Mouse (Mus musculus) heart, postnatal 0 days (tissue): ENCODE measurements around the gene Plekha1. TPM values are rescaled to one million over a fixed set of nuclear protein-coding genes. Genes with fewer than 3 reads are reported as not detected.

ENCODE experiments used
- ATAC-seq: fragments of 200-750 bp; cut with Nextera tagmentation; 2 replicates; pipeline ENCODE4 v1.8.0; 2017; ENCODE audit warnings: low read depth, moderate number of reproducible peaks, moderate library complexity; ENCODE audit not compliant: insufficient read depth
- DNase-seq: peaks from one replicate; pipeline ENCODE4 v3.0.0-alpha.2; 2016; ENCODE audit warnings: low spot score
- H3K27ac ChIP-seq: fragments of 300-500 bp; sonication (generic); 2 replicates; pipeline ENCODE4 v1.5.1; 2014; ENCODE audit warnings: low read depth, mild to moderate bottlenecking
- H3K27me3 ChIP-seq: fragments of 300-500 bp; sonication (generic); 2 replicates; pipeline ENCODE4 v1.6.1; 2014; ENCODE audit warnings: low read length, mixed read lengths; ENCODE audit not compliant: control insufficient read depth, insufficient read depth
- H3K36me3 ChIP-seq: fragments of 300-500 bp; sonication (generic); replicated peaks from 2 replicates; pipeline ENCODE4 v1.6.1; 2014; ENCODE audit warnings: low read length, mixed read lengths; ENCODE audit not compliant: control insufficient read depth, insufficient read depth
- H3K4me1 ChIP-seq: fragments of 300-500 bp; sonication (generic); 2 replicates; pipeline ENCODE4 v1.6.1; 2014; ENCODE audit warnings: antibody characterized with exemption; ENCODE audit not compliant: control insufficient read depth, insufficient read depth
- H3K4me2 ChIP-seq: fragments of 300-500 bp; sonication (generic); 2 replicates; pipeline ENCODE4 v1.6.1; 2014; ENCODE audit warnings: low read depth, mild to moderate bottlenecking, low read length, moderate library complexity
- H3K4me3 ChIP-seq: fragments of 300-500 bp; sonication (generic); 2 replicates; pipeline ENCODE4 v1.5.1; 2014; ENCODE audit warnings: low read depth, low read length
- H3K9ac ChIP-seq: fragments of 300-500 bp; sonication (generic); replicated peaks from 2 replicates; pipeline ENCODE4 v1.6.1; 2014; ENCODE audit warnings: low read depth, low read length, mixed read lengths
- H3K9me3 ChIP-seq: fragments of 300-500 bp; sonication (generic); replicated peaks from 2 replicates; pipeline ENCODE4 v1.6.1; 2016; ENCODE audit warnings: low read length; ENCODE audit not compliant: control insufficient read depth
- CTCF ChIP-seq: IDR thresholded peaks from 2 replicates; pipeline ENCODE4 v1.5.1; 2016; ENCODE audit warnings: antibody characterized with exemption, control low read depth, low read depth
- EP300 ChIP-seq: IDR thresholded peaks from 2 replicates; pipeline ENCODE4 v1.6.1; 2016; ENCODE audit warnings: antibody characterized with exemption, low read depth
- WGBS: fragments of 180-500 bp; shearing (Covaris S2); extraction: QIAGEN DNeasy Blood & Tissue Kit; methylation state at CpG from one replicate; pipeline ENCODE4 v1.1.7; 2014; 5-methylcytosine and 5-hydroxymethylcytosine counted together
- polyA plus RNA-seq: library from polyadenylated mRNA; unstranded; fragments of >200 nt; fragmentation: Nextera tagmentation; extraction: Ambion mirVana; gene quantifications from 2 replicates; pipeline ENCODE4 v1.2.1, GENCODE M21; 2015
- total RNA-seq: library from RNA; depleted of rRNA; stranded (reverse); fragments of >200 nt; gene quantifications from 2 replicates; pipeline ENCODE4 v1.2.3, GENCODE M21; 2014; ENCODE audit warnings: low replicate concordance

The Plekha1 gene
- total and polyA plus RNA-seq, 2 experiments from 2014 or later, result 43.6 to 60.5 TPM

DNA sequence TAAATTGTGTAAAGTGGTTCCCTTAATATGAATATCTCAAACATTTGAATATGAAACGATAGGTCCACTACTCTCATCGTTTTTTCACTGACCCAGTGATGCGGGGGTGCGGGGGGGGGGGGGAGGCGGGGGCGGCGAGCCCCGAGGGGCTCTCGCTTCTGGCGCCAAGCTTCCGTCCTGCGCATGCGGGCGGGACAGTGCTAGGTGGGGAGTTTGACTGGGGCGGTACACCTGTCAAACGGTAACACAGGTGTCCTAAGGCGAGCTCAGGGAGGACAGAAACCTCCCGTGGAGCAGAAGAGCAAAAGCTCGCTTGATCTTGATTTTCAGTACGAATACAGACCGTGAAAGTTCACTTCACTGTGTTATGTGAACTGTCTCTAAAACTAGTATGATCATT, 31.3 kb upstream of the Plekha1 start:
- Histone ChIP-seq H3K9ac (no peak overlapping the region), H3K4me1 (peaks cover 12% of the 10 kb centered on the region; the same call in 1 of the 2 replicates), H3K4me3 (no peak overlapping the region), H3K9me3 (no peaks in the 10 kb centered on the region), H3K27me3 (no peaks in the 10 kb centered on the region; the same call in 1 of the 2 replicates), H3K4me2 (no peak overlapping the region), H3K27ac (no peak overlapping the region), H3K36me3 (no peaks in the 10 kb centered on the region)
- TF ChIP-seq EP300, result no peak
- no peak for TF ChIP-seq CTCF
- DNase-seq (peak; percentile 80), ATAC-seq (peak; percentile 99)
- WGBS, result 37% methylated on average over 21 of the region's 21 CpGs

DNA sequence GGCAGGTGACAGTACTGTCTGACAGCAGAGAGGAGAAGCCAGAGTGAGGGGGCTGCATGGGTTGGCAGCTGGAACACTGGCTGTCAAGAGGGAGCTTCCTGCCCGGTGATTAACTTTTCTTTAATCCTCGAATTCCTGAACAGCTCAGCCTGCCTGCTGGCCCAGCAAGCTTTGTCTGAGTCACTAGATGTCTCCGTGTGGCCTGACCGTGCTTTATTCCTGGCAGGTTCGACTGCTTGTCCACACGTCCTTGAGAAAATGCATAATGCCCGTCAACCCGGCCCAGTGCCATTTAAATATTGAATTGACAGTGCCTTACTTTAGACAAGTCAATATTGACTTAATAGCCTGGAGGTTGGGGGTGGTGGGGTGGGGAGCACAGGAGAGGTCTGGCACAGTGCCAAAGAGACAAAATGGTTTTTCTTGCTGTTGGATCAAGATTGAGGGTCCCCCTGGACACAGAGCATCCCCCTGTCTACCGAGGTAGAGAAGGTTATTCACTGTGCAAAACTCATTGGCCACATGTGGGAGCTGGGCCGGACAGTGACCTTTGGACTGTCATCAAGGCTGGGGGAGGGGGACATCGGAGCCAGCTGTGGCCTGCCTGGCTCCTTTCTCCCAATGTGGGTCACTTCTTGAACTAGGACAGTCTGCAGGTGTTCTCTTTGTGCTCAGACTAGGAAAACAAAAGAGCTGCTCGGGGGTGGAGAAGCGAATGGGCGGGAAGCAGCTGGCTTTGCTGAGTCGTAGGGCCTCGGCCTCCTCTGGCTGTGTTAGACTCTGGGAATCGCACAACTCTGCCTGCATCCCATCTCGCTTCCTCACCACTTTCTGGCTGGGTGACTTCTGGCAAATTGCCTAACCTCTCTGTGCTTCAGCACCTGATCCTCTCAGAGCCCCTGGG, 30.3 kb upstream of the Plekha1 start:
- ATAC-seq (no peak), DNase-seq (peak; percentile 31)
- TF ChIP-seq EP300 (no peak), CTCF (no peak)
- peaks cover 12% of the 10 kb centered on the region; the same call in 1 of the 2 replicates for H3K4me1 ChIP-seq
- no peaks in the 10 kb centered on the region for H3K36me3 ChIP-seq
- WGBS, result 31% methylated on average over 18 of the region's 18 CpGs
- 0 out of 2 replicates have a peak overlapping the region, but pooled peaks have one; percentile 8 for H3K27ac ChIP-seq
- H3K27me3 ChIP-seq, result no peaks in the 10 kb centered on the region; the same call in 1 of the 2 replicates
- H3K4me2 ChIP-seq, result no peak overlapping the region
- H3K9me3 ChIP-seq, result no peaks in the 10 kb centered on the region
- no peak overlapping the region for H3K9ac ChIP-seq
- H3K4me3 ChIP-seq, result no peak overlapping the region

DNA sequence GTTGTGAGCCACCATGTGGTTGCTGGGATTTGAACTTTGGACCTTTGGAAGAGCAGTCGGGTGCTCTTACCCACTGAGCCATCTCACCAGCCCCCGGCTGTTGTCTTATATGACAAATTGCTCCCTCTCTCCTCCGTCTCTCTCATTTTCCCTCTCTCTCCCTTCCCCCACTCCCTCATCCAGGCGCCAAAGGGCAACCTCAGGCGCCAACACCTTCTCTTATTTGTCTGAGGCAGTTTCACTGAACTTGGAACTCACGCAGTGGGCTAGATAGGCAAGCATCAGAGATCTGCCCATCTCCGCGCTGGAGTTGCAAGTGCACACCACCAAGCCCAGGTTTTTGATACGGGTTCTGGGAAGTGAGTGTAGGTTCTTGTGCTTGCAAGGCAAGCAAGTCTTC, 29.5 kb upstream of the Plekha1 start:
- no peak overlapping the region for H3K9ac ChIP-seq
- H3K9me3 ChIP-seq, result no peaks in the 10 kb centered on the region
- H3K36me3 ChIP-seq, result no peaks in the 10 kb centered on the region
- no peaks in the 10 kb centered on the region; the same call in 1 of the 2 replicates for H3K27me3 ChIP-seq
- H3K4me3 ChIP-seq, result no peak overlapping the region
- no peak overlapping the region for H3K4me2 ChIP-seq
- DNase-seq, result no peak
- 97% methylated on average over 9 of the region's 9 CpGs for WGBS
- no peak for ATAC-seq
- no peak overlapping the region for H3K27ac ChIP-seq
- no peak for TF ChIP-seq CTCF
- no peak for TF ChIP-seq EP300
- H3K4me1 ChIP-seq, result peaks cover 12% of the 10 kb centered on the region; the same call in 1 of the 2 replicates

GRCm38 (mm10) chr7:130837941-130838657, 27.5 kb upstream of the Plekha1 start:
- Histone ChIP-seq H3K27ac (no peak overlapping the region), H3K27me3 (no peaks in the 10 kb centered on the region; the same call in 1 of the 2 replicates), H3K36me3 (no peaks in the 10 kb centered on the region), H3K4me3 (no peak overlapping the region), H3K4me1 (peaks cover 18% of the 10 kb centered on the region; the same call in 1 of the 2 replicates), H3K4me2 (no peak overlapping the region), H3K9me3 (no peaks in the 10 kb centered on the region), H3K9ac (no peak overlapping the region)
- TF ChIP-seq CTCF, result no peak
- no peak for TF ChIP-seq EP300
- DNase-seq (no peak), ATAC-seq (no peak)
- WGBS, result 36% methylated on average over 12 of the region's 12 CpGs

- TF ChIP-seq CTCF (no peak), EP300 (no peak)
- ATAC-seq (no peak), DNase-seq (no peak)
- no peaks in the 10 kb centered on the region for H3K36me3 ChIP-seq
- no peak overlapping the region for H3K4me3 ChIP-seq
- H3K27ac ChIP-seq, result no peak overlapping the region
- WGBS, result 66% methylated on average over 3 of the region's 3 CpGs
- peaks cover 18% of the 10 kb centered on the region; the same call in 1 of the 2 replicates for H3K4me1 ChIP-seq
- H3K9me3 ChIP-seq, result no peaks in the 10 kb centered on the region
- H3K4me2 ChIP-seq, result no peak overlapping the region
- H3K27me3 ChIP-seq, result no peaks in the 10 kb centered on the region; the same call in 1 of the 2 replicates
- H3K9ac ChIP-seq, result no peak overlapping the region
These were observed 26.9 kb upstream of the Plekha1 start for GRCm38 (mm10) chr7:130838658-130839025.
